Mouse (Mus musculus) erythroblast, embryonic 14.5 days (primary cell): Measurements from ENCODE around the gene Rubcnl.

Experiments used
- GATA1 ChIP-seq: IDR thresholded peaks from 2 replicates; pipeline ENCODE4 v1.6.1; 2012; ENCODE audit warnings: low read length, inconsistent platforms, mixed read lengths
- TAL1 ChIP-seq: IDR thresholded peaks from 3 replicates; pipeline ENCODE4 v1.6.1; 2012; ENCODE audit warnings: low read length, inconsistent platforms, mixed read lengths

GRCm38 (mm10) chr14:74989909-74990308 is 25.9 kb upstream of the Rubcnl start:
- TF ChIP-seq GATA1: no peak
- no peak for TF ChIP-seq TAL1
